Mouse (Mus musculus): ENCODE measurements around the gene Yeats2. TPM values are rescaled to one million over a fixed set of nuclear protein-coding genes. Genes with fewer than 3 reads are reported as not detected.
A peak's percentile ranks its signal among the peaks of the same experiment; 100 is the strongest.

The Yeats2 gene
- total RNA-seq (2014; rRNA removed): 43.6 and 48.6 TPM in 2 replicates
- polyA plus RNA-seq (2015; fragmentation: Nextera tagmentation; extraction: Ambion mirVana): 11.1 and 11.4 TPM in 2 replicates

DNA sequence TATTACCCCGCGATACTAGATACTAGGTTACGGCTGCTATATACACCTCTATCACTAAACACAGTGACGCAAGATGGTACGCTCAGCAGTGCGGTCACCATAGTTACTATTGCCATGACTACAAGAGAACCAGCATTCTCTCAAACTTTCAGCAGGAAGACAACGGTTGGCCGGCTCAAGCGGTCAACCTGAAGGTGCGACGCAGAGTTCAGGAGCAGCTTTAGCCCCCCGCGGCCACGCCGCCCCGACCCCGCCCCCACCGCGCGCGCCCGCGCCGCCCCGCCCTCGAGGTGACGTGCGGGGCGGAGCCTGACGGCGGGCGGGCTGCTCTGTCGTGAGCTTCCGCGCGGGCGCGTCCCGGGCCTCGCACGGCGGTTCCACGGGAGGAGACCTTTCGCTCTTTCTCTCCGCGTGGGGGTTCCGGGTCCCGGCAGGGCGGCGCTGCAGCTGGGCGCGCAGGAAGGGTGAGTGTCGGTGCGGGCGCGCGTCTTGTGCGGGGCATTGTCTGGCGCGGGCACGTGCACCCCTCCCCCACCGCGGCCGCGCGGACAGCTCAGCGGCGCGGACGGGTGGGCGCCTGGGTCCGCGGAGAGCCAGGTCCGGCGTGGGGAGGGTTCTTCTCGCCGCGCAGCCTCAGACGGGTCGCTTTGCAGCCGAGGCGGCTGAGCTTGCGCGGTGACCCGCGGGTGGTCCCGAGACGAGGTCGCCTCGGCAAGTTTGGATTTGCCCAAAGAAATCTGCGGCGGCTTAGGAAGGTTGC lies at the start of gene Yeats2:
Yeats2 (plus strand) TSS at position 292 of the 760 bp plus-strand sequence.
- under 1% methylated on average over 74 of the region's 92 CpGs for WGBS
- H3K27me3 ChIP-seq (ENCODE audit: insufficient read depth, low read length): no peaks in the 10 kb centered on the region
- H3K9me3 ChIP-seq (ENCODE audit: low read length): no peaks in the 10 kb centered on the region
- peak within 1 kb of the TSS; percentile 64 for H3K4me3 ChIP-seq (ENCODE audit: low read length)
- H3K36me3 ChIP-seq (ENCODE audit: insufficient read depth, low read length): no peaks in the 10 kb centered on the region
- ATAC-seq (peak; percentile 97), DNase-seq (ENCODE audit: low spot score) (peak; percentile 92)
- H3K27ac ChIP-seq: peak within 1 kb of the TSS; percentile 96
- H3K4me1 ChIP-seq (ENCODE audit: insufficient read depth, low read length): peaks cover 7% of the 10 kb centered on the region
- no peak for TF ChIP-seq CTCF (IDR thresholded peaks at IDR 0.05; ENCODE audit: low read depth)
- peak within 1 kb of the TSS; percentile 64 for H3K4me2 ChIP-seq (ENCODE audit: low read depth, low read length)
- peak within 1 kb of the TSS; percentile 79 for H3K9ac ChIP-seq (replicated peaks; ENCODE audit: low read length)

DNA sequence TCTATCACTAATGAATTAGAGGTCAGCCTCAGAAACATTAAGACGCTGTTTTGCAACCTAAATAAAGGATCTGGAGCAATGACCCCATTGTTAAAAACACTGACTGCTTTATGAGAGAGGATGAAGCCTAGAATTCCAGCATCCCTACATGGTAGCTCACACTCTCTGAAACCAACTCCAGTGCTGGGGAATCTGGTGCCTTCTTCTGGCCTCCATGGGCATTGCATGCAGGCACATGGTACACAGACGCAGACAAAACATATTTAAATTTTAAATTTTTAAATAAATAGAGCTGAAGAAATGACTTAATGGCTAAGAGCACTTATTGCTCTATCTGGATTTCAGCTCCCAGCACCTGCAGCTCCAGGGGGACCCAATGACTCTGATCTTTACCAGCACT lies 44.9 kb upstream of the Yeats2 start:
- no peak for ATAC-seq
- Histone ChIP-seq H3K4me2 (ENCODE audit: low read depth, low read length) (no peak overlapping the region), H3K4me3 (ENCODE audit: low read length) (no peak overlapping the region), H3K27me3 (ENCODE audit: insufficient read depth, low read length) (no peaks in the 10 kb centered on the region), H3K36me3 (ENCODE audit: insufficient read depth, low read length) (no peaks in the 10 kb centered on the region), H3K9ac (replicated peaks; ENCODE audit: low read length) (no peak overlapping the region), H3K9me3 (ENCODE audit: low read length) (no peaks in the 10 kb centered on the region), H3K4me1 (ENCODE audit: insufficient read depth, low read length) (no peaks in the 10 kb centered on the region), H3K27ac (no peak overlapping the region)
- no peak for DNase-seq (ENCODE audit: low spot score)
- TF ChIP-seq CTCF (IDR thresholded peaks at IDR 0.05; ENCODE audit: low read depth): peak; percentile 50
- WGBS: 83% methylated on average over 2 of the region's 2 CpGs

- Histone ChIP-seq H3K27me3 (ENCODE audit: insufficient read depth, low read length) (no peaks in the 10 kb centered on the region), H3K9ac (replicated peaks; ENCODE audit: low read length) (peak within 1 kb of the TSS; percentile 97), H3K4me2 (ENCODE audit: low read depth, low read length) (peak within 1 kb of the TSS; percentile 58), H3K36me3 (ENCODE audit: insufficient read depth, low read length) (no peaks in the 10 kb centered on the region), H3K27ac (peak within 1 kb of the TSS; percentile 100), H3K9me3 (ENCODE audit: low read length) (no peaks in the 10 kb centered on the region), H3K4me3 (ENCODE audit: low read length) (peak within 1 kb of the TSS; percentile 96), H3K4me1 (ENCODE audit: insufficient read depth, low read length) (no peaks in the 10 kb centered on the region)
- peak; percentile 99 for DNase-seq (ENCODE audit: low spot score)
- ATAC-seq: peak; percentile 97
- TF ChIP-seq CTCF (IDR thresholded peaks at IDR 0.05; ENCODE audit: low read depth): peak; percentile 84
- WGBS: under 1% methylated on average over 29 of the region's 29 CpGs
Measured at GRCm38 (mm10) chr16:20097069-20097710, 43.7 kb upstream of the Yeats2 start, which contains the start of gene Klhl24. Gene Klhl24, plus strand, starts transcription at chr16:20097542.

DNA sequence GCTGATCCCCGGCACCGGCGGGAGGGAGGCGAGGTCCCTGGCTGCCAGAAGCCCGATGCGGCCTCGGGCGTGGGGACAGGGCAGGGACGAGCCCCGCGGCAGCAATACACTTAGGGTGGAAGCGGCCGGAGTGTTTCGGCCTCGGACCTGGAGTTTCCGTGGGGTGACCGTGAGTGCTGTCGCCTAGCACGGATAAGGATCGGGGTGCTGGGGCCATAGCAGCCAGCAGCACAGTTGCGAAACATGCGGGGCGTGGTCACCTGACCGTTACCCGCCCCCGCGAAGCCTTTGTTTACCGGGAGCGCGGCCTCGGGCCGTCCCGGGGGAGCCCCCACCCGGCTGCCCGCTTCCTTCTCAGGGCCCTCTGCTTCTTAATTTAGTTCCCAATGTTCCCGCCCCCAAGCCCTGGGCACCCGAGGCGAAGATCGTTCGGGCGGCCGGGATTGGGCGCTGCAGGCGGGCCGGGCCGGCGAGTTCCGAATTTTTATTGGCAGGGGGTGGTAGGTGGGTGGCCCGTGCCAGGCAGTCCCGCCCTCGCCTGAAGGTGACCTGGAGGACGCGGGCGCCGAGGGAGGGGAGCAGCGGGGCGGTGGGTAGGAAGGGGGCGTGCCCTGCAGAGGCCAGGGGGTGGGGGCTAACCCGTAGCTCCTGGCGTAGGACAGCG lies 43.0 kb upstream of the Yeats2 start:
- peak; percentile 92 for DNase-seq (ENCODE audit: low spot score)
- no peak for TF ChIP-seq CTCF (IDR thresholded peaks at IDR 0.05; ENCODE audit: low read depth)
- Histone ChIP-seq H3K36me3 (ENCODE audit: insufficient read depth, low read length) (no peaks in the 10 kb centered on the region), H3K27me3 (ENCODE audit: insufficient read depth, low read length) (no peaks in the 10 kb centered on the region), H3K4me2 (ENCODE audit: low read depth, low read length) (peak overlapping the region; percentile 58), H3K9ac (replicated peaks; ENCODE audit: low read length) (peak overlapping the region; percentile 97), H3K4me3 (ENCODE audit: low read length) (peak overlapping the region; percentile 96), H3K4me1 (ENCODE audit: insufficient read depth, low read length) (no peaks in the 10 kb centered on the region), H3K9me3 (ENCODE audit: low read length) (no peaks in the 10 kb centered on the region), H3K27ac (peak overlapping the region; percentile 100)
- ATAC-seq: peak; percentile 87
- under 1% methylated on average over 60 of the region's 61 CpGs for WGBS

- no peaks in the 10 kb centered on the region for H3K9me3 ChIP-seq (ENCODE audit: low read length)
Measured at GRCm38 (mm10) chr16:20098375-20098727, 42.5 kb upstream of the Yeats2 start.

GRCm38 (mm10) chr16:20098866-20099629 lies 41.8 kb upstream of the Yeats2 start:
- no peaks in the 10 kb centered on the region for H3K4me1 ChIP-seq (ENCODE audit: insufficient read depth, low read length)
- peaks cover 7% of the 10 kb centered on the region; the same call in 1 of the 2 replicates for H3K36me3 ChIP-seq (ENCODE audit: insufficient read depth, low read length)
- no peaks in the 10 kb centered on the region for H3K27me3 ChIP-seq (ENCODE audit: insufficient read depth, low read length)
- H3K4me3 ChIP-seq (ENCODE audit: low read length): peak overlapping the region; percentile 96
- WGBS: 92% methylated on average over 6 of the region's 6 CpGs
- H3K27ac ChIP-seq: no peak overlapping the region
- H3K4me2 ChIP-seq (ENCODE audit: low read depth, low read length): peak overlapping the region; percentile 58
- ATAC-seq (no peak), DNase-seq (ENCODE audit: low spot score) (no peak)
- 0 out of 2 replicates have a peak, but pooled peaks cover 5% of the 10 kb centered on the region for H3K9me3 ChIP-seq (ENCODE audit: low read length)
- peak overlapping the region; percentile 97; the same call in 1 of the 2 replicates for H3K9ac ChIP-seq (replicated peaks; ENCODE audit: low read length)
- 0 out of 2 replicates have a peak, but pooled peaks have one; percentile 19 for TF ChIP-seq CTCF (IDR thresholded peaks at IDR 0.05; ENCODE audit: low read depth)

More at GRCm38 (mm10) chr16:20098375-20098727, 42.5 kb upstream of the Yeats2 start:
- Histone ChIP-seq H3K4me3 (ENCODE audit: low read length) (peak overlapping the region; percentile 96), H3K36me3 (ENCODE audit: insufficient read depth, low read length) (peaks cover 2% of the 10 kb centered on the region; the same call in 1 of the 2 replicates), H3K27ac (peak overlapping the region; percentile 100), H3K9ac (replicated peaks; ENCODE audit: low read length) (peak overlapping the region; percentile 97), H3K4me2 (ENCODE audit: low read depth, low read length) (peak overlapping the region; percentile 58), H3K4me1 (ENCODE audit: insufficient read depth, low read length) (no peaks in the 10 kb centered on the region), H3K27me3 (ENCODE audit: insufficient read depth, low read length) (no peaks in the 10 kb centered on the region)
- no peak for TF ChIP-seq CTCF (IDR thresholded peaks at IDR 0.05; ENCODE audit: low read depth)
- DNase-seq (ENCODE audit: low spot score): no peak
- no peak for ATAC-seq
- WGBS: 11% methylated on average over 4 of the region's 4 CpGs
